Mouse (Mus musculus) MN1 (cell line): ENCODE results near the gene Ddx49.

Experiments used
- DNase-seq: peaks from one replicate; pipeline ENCODE4 v3.0.0-alpha.2; 2016; ENCODE audit warnings: low spot score

Ddx49 gene

DNA sequence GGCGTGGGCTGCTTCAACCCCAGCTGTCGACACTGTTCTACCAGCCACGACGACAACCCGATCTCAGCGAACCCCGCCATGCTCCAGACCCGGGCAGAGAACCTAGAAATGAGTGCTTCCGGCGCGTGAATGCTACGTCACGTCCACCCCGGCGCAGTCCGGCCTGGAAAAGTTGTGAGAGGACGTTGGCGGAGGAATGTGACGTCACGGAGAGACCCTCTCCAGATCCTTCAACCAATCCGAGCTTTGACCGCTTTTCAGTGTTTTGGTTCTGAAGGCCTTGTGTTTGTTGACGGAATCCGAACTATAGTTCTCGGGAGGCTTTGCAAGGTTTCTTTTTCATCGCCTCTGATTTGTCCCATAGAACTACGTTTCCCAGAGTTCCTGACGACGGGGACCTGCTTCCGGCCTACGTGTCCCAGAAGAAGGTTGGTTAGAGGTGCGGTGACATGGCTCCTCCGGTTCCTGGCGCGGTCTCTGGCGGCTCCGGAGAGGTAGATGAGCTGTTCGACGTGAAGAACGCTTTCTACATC is at the start of gene Ddx49, which contains the start of gene Cope:
TSS of gene Ddx49 (minus strand) at position 132 of the 533 bp plus-strand sequence.
TSS of gene Cope (plus strand) at position 161 of the 533 bp plus-strand sequence.
- DNase-seq = peak; percentile 93

DNA sequence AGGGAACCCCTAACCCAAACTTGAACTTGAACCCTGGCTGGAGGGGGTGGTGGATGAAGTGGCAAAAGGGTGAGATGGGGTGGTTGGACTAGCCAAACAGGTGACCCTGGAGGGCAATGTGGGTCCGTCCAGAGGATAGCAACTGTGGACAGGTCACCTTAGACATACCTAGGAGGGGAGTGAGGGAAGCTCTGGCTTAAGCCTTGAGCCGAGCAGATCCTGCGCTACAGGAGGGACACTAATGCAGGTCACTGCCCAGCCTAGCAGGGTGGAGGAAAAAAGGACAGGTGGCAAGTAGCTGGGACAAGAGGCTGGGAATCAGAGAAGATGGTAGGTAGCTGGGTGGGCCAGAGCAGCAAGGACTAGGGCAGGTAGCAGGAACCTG is 49.7 kb upstream of the Ddx49 start:
- no peak for DNase-seq

DNA sequence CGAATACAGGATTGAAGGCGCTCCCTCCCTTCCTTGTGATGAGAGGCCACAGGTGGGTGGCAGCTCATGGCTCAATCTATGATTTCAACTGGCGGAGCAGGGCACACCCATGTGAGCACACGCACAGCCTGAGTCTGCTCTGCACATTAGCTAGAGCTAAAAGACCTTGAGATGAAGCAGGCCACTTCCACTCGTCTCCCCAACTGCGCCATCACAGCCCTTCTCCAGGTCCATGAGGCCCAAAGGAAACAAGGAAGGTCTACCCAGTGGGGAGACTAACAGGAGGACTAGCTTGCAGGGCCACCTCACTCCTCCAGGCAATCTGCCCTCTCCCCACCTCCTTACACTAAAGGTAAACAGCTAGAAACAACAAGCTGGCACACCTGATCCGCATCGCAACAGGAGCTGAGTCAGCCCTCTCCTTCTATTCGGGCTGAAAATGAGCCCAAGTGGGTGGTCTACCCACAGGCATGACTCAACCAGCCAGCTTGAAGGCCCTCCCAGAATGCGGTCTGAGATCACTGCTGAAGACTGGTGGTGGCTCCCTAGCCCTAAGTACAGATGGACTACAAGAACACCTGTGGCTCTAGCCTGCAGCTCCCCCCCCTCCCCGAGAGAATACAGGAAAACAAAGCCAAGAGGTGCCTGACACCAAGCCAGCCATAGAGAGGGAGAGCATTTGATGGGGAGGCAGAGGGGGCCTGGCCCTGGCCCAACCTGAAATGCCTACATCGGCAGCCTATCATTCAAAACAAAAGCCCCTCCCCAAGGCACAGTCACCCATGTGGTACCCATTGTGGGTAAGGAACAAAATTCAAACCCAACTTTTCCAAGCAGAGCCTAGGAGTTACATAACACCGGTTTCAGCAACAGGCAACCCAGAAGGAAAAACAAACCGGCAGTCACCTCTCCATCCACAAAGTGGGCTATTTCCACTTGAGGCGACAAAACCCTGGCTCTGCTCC is 49.0 kb upstream of the Ddx49 start:
- DNase-seq = no peak

DNA sequence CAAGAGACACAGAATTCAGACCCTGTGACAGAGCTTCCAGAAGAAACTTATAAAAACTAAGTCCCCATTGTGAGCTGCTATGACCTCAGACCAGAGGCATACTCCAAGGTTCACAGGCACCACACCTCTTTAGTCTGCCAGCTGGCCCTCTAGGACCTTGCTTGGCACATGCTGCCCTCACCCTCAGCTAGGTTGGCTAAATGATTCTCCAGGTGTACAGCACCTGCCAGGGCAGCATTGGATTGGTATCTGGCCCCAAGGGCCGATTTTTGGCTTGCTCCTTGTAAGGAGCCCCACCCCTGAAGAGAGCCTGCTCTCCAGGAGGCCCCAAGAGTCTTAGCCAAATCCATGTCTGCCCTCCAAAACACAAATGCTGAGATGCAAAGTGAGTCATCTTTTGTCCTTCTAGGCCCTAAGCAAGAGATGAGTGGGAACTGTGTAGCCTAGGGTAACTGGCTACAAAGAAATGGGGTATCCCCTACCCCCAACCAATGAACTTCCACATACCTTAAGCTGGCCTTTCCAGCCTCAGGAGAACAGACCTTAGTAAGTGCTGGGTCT is 45.7 kb upstream of the Ddx49 start:
- no peak for DNase-seq

DNA sequence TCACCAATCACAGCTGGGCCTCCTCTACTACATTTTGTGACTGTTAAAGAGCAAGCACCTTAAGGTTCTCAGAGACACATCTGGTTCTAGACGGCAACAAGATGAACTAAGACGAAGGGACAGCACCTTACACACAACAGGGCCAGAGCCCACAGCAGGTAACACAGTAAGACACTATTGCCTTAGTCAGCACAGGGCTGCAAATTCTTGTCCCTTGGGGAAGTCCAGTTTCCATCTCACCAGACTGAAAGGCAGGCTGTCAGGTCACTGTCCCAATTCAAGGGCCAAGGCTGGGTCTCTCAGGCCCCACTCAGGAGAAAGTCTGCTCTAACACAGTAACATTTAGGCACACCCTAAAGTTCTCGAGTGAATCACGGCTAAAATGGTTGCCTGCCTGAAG is 45.2 kb upstream of the Ddx49 start:
- DNase-seq = no peak

GRCm38 (mm10) chr8:70344279-70344678 is 42.0 kb upstream of the Ddx49 start:
- no peak for DNase-seq

GRCm38 (mm10) chr8:70343696-70344095 is 41.4 kb upstream of the Ddx49 start:
- DNase-seq = peak; percentile 69

DNA sequence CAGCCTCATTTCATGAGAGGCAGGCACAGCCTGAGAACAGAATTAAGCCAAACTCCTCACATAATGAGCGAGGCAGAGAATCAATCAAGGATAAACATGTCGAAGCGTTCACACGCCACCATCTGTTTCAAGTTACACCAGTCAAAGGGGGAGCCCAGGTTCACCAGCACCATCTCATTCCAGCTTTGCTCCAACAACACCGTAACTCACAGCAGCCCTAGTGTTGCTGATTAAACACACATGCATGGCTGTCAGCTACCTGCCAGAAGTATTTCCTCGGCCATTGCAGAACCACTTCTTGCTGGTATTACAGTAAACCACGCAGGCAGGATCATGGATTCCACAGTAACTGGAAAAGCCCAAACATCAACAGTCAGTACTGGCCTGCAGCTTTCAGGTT is 40.8 kb upstream of the Ddx49 start:
- DNase-seq = no peak

DNA sequence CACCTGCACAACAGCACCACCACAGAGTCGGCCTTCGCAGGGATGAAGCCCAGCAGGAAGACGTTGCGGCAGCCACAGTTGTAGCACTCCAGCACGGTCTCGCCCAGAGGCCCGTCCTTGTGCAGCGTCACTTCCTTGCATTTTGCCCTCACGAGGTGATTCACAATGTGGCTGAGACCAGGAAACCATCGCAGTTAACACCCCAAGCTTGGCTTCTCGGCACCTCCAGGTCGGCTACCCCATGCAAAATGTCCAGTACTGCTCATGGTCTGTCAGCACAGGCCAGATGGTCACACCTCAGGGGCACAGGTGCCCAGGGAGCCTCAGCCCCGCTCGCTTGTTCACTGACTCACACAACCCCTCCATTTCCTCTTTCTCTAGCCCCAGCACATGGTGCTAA is 39.7 kb upstream of the Ddx49 start:
- DNase-seq = no peak

DNA sequence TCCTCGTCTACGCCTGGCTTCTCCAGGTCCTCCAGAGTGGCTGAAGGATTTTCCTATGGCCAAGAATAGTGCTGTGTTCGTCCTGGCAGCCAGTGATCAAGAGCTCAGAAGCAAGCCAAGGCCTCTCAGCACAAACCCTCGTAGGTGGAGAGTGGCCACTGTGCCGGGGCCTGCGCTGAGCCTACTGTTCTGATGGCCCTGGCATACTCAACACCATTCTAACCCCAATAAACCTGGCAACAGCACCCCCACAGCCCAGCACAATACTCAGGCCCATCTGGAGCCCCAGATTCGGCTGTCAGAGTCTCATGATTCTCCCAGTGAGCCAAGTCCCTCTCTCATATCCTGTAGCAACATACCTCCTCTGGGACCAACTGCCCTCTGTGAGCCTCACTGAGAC is 38.4 kb upstream of the Ddx49 start:
- no peak for DNase-seq

- no peak for DNase-seq
Observed at GRCm38 (mm10) chr8:70338931-70339330, 36.6 kb upstream of the Ddx49 start.

GRCm38 (mm10) chr8:70332878-70333202 is 30.6 kb upstream of the Ddx49 start:
- no peak for DNase-seq

DNA sequence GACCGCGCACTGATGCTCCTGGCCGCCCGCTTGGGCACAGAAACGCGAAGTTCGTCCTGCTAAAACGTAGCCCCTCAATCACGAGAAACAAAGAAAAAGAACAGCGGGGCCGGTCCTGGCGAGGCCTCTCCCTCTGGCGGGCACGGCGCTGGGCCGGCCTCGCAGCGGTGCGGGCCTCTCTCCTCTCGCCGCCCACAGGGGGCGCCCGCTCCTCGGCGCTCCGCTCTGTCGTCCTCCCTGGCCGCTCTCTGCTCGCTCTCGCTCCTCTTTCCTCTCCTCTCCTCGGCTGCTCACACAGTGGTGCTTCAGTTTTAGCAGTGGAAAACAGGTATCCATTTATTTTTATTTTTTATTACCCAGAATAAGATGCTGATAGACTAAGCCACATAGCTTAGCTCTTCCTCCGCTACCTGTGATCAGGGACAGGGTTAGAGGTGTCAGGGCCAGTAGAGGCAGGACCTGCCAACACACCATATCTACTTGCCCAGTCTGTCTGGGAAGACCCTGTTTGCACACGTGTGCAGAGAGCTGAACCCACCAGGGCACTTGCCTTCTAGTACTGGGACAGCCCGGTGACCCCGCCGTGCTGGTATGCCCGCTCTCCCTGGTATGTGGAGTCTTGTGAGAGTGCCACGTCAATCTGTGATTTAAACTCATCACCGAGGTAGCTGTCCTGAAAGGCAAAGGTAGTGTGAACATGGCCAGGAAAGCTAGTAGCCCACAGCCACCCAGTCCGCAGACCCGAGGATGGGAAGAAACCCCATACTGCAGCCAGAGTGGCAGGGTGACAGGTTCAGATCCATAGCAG is 30.0 kb upstream of the Ddx49 start:
- no peak for DNase-seq

DNA sequence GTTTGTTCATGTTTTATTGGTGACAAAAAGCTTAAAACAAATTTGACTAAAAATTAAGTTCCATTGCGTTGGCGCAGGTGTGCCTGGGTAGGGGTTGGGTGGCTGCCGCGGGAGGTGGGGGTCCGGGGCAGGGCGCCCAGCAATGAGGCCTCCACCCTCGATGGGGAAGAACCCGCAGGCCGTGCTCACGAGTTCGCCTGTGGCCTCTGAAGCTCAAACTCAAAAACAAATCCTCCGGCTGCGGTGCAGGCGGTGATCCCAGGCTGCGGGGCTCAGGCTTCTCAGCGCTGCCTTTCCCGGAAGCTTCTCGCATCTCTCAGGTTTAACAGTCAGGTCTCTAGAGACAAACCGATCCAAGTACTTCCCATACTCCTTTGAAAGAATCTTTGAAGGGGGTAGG is 29.2 kb upstream of the Ddx49 start:
- no peak for DNase-seq

DNA sequence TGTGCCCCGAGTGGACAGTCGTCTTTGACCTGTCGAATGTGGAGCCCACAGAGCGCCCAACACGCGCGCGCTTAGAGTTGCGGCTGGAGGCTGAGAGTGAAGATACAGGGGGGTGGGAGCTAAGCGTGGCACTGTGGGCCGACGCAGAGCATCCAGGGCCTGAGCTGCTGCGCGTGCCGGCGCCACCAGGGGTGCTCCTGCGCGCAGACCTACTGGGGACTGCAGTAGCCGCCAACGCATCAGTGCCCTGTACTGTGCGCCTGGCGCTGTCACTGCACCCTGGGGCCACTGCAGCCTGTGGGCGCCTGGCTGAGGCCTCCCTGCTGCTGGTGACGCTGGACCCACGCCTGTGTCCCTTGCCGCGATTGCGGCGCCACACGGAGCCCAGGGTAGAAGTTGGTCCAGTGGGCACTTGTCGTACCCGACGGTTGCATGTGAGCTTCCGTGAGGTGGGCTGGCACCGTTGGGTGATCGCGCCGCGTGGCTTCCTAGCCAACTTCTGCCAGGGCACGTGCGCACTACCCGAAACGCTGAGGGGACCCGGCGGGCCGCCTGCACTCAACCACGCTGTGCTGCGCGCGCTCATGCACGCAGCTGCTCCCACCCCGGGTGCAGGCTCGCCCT is 28.6 kb upstream of the Ddx49 start:
- no peak for DNase-seq

GRCm38 (mm10) chr8:70329835-70330740 is 27.8 kb upstream of the Ddx49 start:
- no peak for DNase-seq

DNA sequence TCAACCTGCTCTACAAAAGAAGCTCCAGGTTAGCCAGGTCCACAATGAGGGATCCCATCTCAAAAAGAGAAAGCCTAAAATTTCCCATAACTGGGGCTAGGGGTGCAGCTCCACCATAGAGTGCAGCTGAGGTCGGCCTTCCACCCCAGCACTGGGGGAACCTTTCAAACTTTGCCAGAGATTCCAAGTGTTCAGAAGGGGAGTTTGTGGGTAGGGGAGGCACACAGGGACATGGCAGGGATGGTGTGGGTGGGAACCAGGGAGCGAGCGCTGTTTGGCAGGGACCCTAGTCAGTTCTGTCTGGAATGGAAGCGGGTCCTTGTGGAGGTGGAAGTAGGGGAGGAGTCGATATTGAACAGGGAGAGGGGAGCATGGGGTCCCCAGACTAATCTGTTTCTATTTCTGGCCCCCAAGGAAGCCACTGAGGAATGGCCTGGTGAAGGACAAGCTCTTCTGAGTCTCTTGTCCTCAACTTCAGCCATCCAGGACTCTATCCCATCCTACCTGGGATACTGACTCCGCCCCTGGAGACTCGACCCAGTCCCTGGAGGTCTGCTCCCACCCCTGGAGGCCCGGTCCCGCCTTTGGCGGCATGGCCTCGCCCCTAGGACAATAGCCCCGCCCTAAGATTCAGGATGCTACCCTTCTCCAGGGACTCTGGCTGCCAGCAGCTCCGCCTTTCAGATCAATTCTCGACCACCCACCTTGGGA is 27.0 kb upstream of the Ddx49 start, which contains the start of gene Gdf1:
TSS of gene Gdf1 (plus strand) at position 694 of the 711 bp plus-strand sequence.
- DNase-seq = no peak

DNA sequence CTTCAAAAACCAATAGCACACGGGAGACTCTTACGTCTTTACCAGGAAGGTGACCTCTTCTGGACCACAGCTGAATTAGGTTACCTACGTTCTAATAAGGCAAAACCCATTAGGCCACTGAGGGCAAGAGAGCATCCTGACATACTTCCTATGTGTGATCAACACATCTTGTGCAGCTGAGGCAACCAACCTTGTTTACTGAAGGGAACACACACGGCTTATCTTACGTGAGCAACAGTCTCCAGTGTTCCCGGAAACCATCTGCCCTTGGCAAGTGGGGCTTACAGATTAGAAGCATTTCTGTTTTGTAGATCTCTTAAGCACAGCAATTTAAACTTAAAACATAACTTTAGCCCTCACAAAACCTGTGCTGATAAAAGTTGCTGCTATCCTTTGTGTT is 25.2 kb upstream of the Ddx49 start:
- DNase-seq = no peak

GRCm38 (mm10) chr8:70323716-70324115 is 21.4 kb upstream of the Ddx49 start:
- DNase-seq = no peak

DNA sequence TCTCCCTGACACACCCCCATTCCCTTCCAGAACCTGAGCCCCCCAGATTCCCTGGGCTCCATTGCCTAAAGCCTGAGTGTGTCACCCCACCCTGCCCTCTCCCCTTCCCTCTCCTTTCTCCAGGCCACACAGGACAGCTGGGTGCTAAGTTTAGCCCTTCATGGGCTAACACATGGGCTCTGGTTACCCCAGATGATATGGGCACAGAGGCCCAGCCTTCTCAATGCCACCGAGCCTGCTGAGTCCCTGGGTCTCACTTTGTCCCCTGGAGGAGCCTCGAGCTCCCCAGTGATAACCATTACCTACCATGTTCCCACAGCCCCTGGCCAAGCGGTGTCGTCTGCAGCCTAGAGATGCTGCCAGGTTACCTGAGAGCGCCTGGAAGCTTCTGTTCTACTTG is 15.6 kb upstream of the Ddx49 start:
- DNase-seq = no peak
